Mouse (Mus musculus) embryonic facial prominence, embryonic 13.5 days (tissue): ENCODE data around the gene Tbc1d20. TPM values are rescaled to one million over a fixed set of nuclear protein-coding genes. Genes with fewer than 3 reads are reported as not detected.

ENCODE experiments used
- ATAC-seq: fragments of 200-750 bp; cut with Nextera tagmentation; 2 replicates; pipeline ENCODE4 v1.8.0; 2017; ENCODE audit warnings: low read depth; ENCODE audit not compliant: insufficient number of reproducible peaks, insufficient read depth, low FRiP score, low TSS enrichment
- H3K27ac ChIP-seq: fragments of 300-500 bp; sonication (generic); 2 replicates; pipeline ENCODE4 v1.5.1; 2015; ENCODE audit warnings: moderate library complexity, mild to moderate bottlenecking, inconsistent platforms
- H3K27me3 ChIP-seq: fragments of 300-500 bp; sonication (generic); 2 replicates; pipeline ENCODE4 v1.6.1; 2015; ENCODE audit warnings: mild to moderate bottlenecking, inconsistent platforms
- H3K36me3 ChIP-seq: fragments of 300-500 bp; sonication (generic); 2 replicates; pipeline ENCODE4 v1.6.1; 2015; ENCODE audit warnings: mild to moderate bottlenecking, inconsistent platforms
- H3K4me1 ChIP-seq: fragments of 300-500 bp; sonication (generic); 2 replicates; pipeline ENCODE4 v1.6.1; 2015; ENCODE audit warnings: inconsistent platforms
- H3K4me2 ChIP-seq: fragments of 300-500 bp; sonication (generic); 2 replicates; pipeline ENCODE4 v1.6.1; 2015; ENCODE audit warnings: moderate library complexity, mild to moderate bottlenecking, inconsistent platforms
- H3K4me3 ChIP-seq: fragments of 300-500 bp; sonication (generic); 2 replicates; pipeline ENCODE4 v1.5.1; 2015; ENCODE audit warnings: mild to moderate bottlenecking, inconsistent platforms
- H3K9ac ChIP-seq: fragments of 300-500 bp; sonication (generic); 2 replicates; pipeline ENCODE4 v1.6.1; 2015; ENCODE audit warnings: mild to moderate bottlenecking, inconsistent platforms
- H3K9me3 ChIP-seq: fragments of 300-500 bp; sonication (generic); 2 replicates; pipeline ENCODE4 v1.6.1; 2016; ENCODE audit warnings: inconsistent platforms
- WGBS: fragments of 180-500 bp; shearing (Covaris S2); methylation state at CpG from one replicate; pipeline ENCODE4 v1.1.7; 2015; ENCODE audit warnings: mixed read lengths; 5-methylcytosine and 5-hydroxymethylcytosine counted together
- polyA plus RNA-seq: library from polyadenylated mRNA; unstranded; fragments of >200 nt; fragmentation: Nextera tagmentation; extraction: Ambion mirVana; gene quantifications from 2 replicates; pipeline ENCODE4 v1.2.1, GENCODE M21; 2015

Tbc1d20 gene
- polyA plus RNA-seq, 1 experiment from 2014 or later = 45.9 TPM

GRCm38 (mm10) chr2:152327980-152328379, 34.4 kb downstream of the Tbc1d20 start:
- Histone ChIP-seq H3K4me3 (no peak overlapping the region), H3K4me1 (peaks cover 21% of the 10 kb centered on the region), H3K27me3 (no peaks in the 10 kb centered on the region), H3K9me3 (no peaks in the 10 kb centered on the region), H3K27ac (no peak overlapping the region), H3K9ac (no peak overlapping the region; the same call in 1 of the 2 replicates), H3K4me2 (no peak overlapping the region), H3K36me3 (peaks cover 67% of the 10 kb centered on the region)
- 47% methylated on average over 5 of the region's 5 CpGs for WGBS
- ATAC-seq = no peak

GRCm38 (mm10) chr2:152330858-152331423, 37.3 kb downstream of the Tbc1d20 start:
- peak overlapping the region; percentile 82 for H3K4me3 ChIP-seq
- no peaks in the 10 kb centered on the region for H3K27me3 ChIP-seq
- peaks cover 21% of the 10 kb centered on the region for H3K4me1 ChIP-seq
- 65% methylated on average over 7 of the region's 7 CpGs for WGBS
- peak overlapping the region; percentile 91 for H3K9ac ChIP-seq
- no peak overlapping the region for H3K27ac ChIP-seq
- H3K36me3 ChIP-seq = peaks cover 37% of the 10 kb centered on the region
- peak overlapping the region; percentile 76 for H3K4me2 ChIP-seq
- H3K9me3 ChIP-seq = no peaks in the 10 kb centered on the region
- ATAC-seq = no peak

GRCm38 (mm10) chr2:152332101-152332825, 38.6 kb downstream of the Tbc1d20 start, which contains the start of gene Rbck1:
Gene Rbck1, minus strand, starts transcription at chr2:152332653.
- Histone ChIP-seq H3K27me3 (no peaks in the 10 kb centered on the region), H3K9me3 (no peaks in the 10 kb centered on the region), H3K9ac (peak within 1 kb of the TSS; percentile 91), H3K36me3 (peaks cover 24% of the 10 kb centered on the region), H3K4me2 (peak within 1 kb of the TSS; percentile 76), H3K4me3 (peak within 1 kb of the TSS; percentile 82), H3K4me1 (peaks cover 21% of the 10 kb centered on the region), H3K27ac (peak within 1 kb of the TSS; percentile 79)
- ATAC-seq = peak; percentile 88
- WGBS = under 1% methylated on average over 54 of the region's 54 CpGs

GRCm38 (mm10) chr2:152333345-152334006, 39.8 kb downstream of the Tbc1d20 start:
- no peak overlapping the region for H3K9ac ChIP-seq
- ATAC-seq = no peak
- 68% methylated on average over 4 of the region's 4 CpGs for WGBS
- no peak overlapping the region for H3K4me3 ChIP-seq
- no peak overlapping the region for H3K27ac ChIP-seq
- H3K9me3 ChIP-seq = no peaks in the 10 kb centered on the region
- no peak overlapping the region for H3K4me2 ChIP-seq
- H3K27me3 ChIP-seq = no peaks in the 10 kb centered on the region
- H3K36me3 ChIP-seq = peaks cover 14% of the 10 kb centered on the region
- H3K4me1 ChIP-seq = peaks cover 18% of the 10 kb centered on the region

- peaks cover 3% of the 10 kb centered on the region; the same call in 1 of the 2 replicates for H3K36me3 ChIP-seq
- WGBS = 57% methylated on average over 11 of the region's 11 CpGs
- peaks cover 14% of the 10 kb centered on the region for H3K4me1 ChIP-seq
- no peaks in the 10 kb centered on the region for H3K27me3 ChIP-seq
- H3K4me2 ChIP-seq = no peak overlapping the region
- ATAC-seq = no peak
- H3K9me3 ChIP-seq = no peaks in the 10 kb centered on the region
- H3K4me3 ChIP-seq = no peak overlapping the region
- H3K9ac ChIP-seq = no peak overlapping the region
- H3K27ac ChIP-seq = no peak overlapping the region
Observed at GRCm38 (mm10) chr2:152335289-152335820, 41.7 kb downstream of the Tbc1d20 start.

- H3K9me3 ChIP-seq = no peaks in the 10 kb centered on the region
- no peak overlapping the region for H3K4me3 ChIP-seq
- ATAC-seq = no peak
- WGBS = 89% methylated on average over 1 of the region's 1 CpGs
- H3K36me3 ChIP-seq = no peaks in the 10 kb centered on the region
- H3K4me1 ChIP-seq = no peaks in the 10 kb centered on the region
- no peak overlapping the region for H3K4me2 ChIP-seq
- peaks cover 2% of the 10 kb centered on the region; the same call in 1 of the 2 replicates for H3K27me3 ChIP-seq
- H3K9ac ChIP-seq = no peak overlapping the region
- no peak overlapping the region for H3K27ac ChIP-seq
Observed at GRCm38 (mm10) chr2:152336856-152337255, 43.2 kb downstream of the Tbc1d20 start.

- H3K9me3 ChIP-seq = no peaks in the 10 kb centered on the region
- no peak overlapping the region for H3K27ac ChIP-seq
- no peak overlapping the region for H3K4me2 ChIP-seq
- no peak overlapping the region for H3K9ac ChIP-seq
- peaks cover 10% of the 10 kb centered on the region; the same call in 1 of the 2 replicates for H3K27me3 ChIP-seq
- WGBS = 86% methylated on average over 11 of the region's 11 CpGs
- no peak overlapping the region for H3K4me3 ChIP-seq
- H3K36me3 ChIP-seq = no peaks in the 10 kb centered on the region
- no peak for ATAC-seq
- H3K4me1 ChIP-seq = no peaks in the 10 kb centered on the region
Observed at GRCm38 (mm10) chr2:152337591-152338212, 44.1 kb downstream of the Tbc1d20 start.

- no peak overlapping the region for H3K9ac ChIP-seq
- no peak overlapping the region for H3K4me3 ChIP-seq
- H3K27me3 ChIP-seq = peaks cover 16% of the 10 kb centered on the region; the same call in 1 of the 2 replicates
- no peak overlapping the region for H3K4me2 ChIP-seq
- WGBS = 73% methylated on average over 13 of the region's 13 CpGs
- H3K4me1 ChIP-seq = peaks cover 5% of the 10 kb centered on the region; the same call in 1 of the 2 replicates
- no peak for ATAC-seq
- H3K9me3 ChIP-seq = no peaks in the 10 kb centered on the region
- H3K36me3 ChIP-seq = no peaks in the 10 kb centered on the region
- no peak overlapping the region for H3K27ac ChIP-seq
Observed at GRCm38 (mm10) chr2:152338319-152338718, 44.7 kb downstream of the Tbc1d20 start.

- H3K36me3 ChIP-seq = no peaks in the 10 kb centered on the region
- no peak overlapping the region for H3K4me3 ChIP-seq
- H3K27me3 ChIP-seq = peaks cover 23% of the 10 kb centered on the region
- no peaks in the 10 kb centered on the region for H3K9me3 ChIP-seq
- ATAC-seq = no peak
- 86% methylated on average over 22 of the region's 22 CpGs for WGBS
- no peak overlapping the region for H3K9ac ChIP-seq
- no peak overlapping the region for H3K4me2 ChIP-seq
- peaks cover 12% of the 10 kb centered on the region for H3K4me1 ChIP-seq
- H3K27ac ChIP-seq = no peak overlapping the region
Observed at GRCm38 (mm10) chr2:152339631-152340179, 46.1 kb downstream of the Tbc1d20 start.

GRCm38 (mm10) chr2:152343329-152344213, 49.9 kb downstream of the Tbc1d20 start, which contains the start of gene Trib3:
Gene Trib3, minus strand, starts transcription at chr2:152344032.
- under 1% methylated on average over 52 of the region's 52 CpGs for WGBS
- Histone ChIP-seq H3K9me3 (no peaks in the 10 kb centered on the region), H3K4me1 (peaks cover 12% of the 10 kb centered on the region), H3K36me3 (no peaks in the 10 kb centered on the region), H3K4me3 (peak within 1 kb of the TSS; percentile 59), H3K9ac (peak within 1 kb of the TSS; percentile 76), H3K4me2 (peak within 1 kb of the TSS; percentile 95), H3K27ac (no peak within 1 kb of the TSS), H3K27me3 (peaks cover 31% of the 10 kb centered on the region)
- ATAC-seq = peak; percentile 75
